Mouse (Mus musculus) cerebellum, postnatal 14 days (tissue): ENCODE results near the gene Depdc5.
"Not testable (repeated sequence)": the region's sequence is repeated elsewhere in the genome, so short reads cannot be mapped to it uniquely, and the experiment has no call there.

ENCODE experiments used
- DNase-seq, 2 experiments: peaks; one replicate each; pipeline ENCODE4 v3.0.0; 2021; ENCODE audit warnings: mixed read lengths in 2 of 2

The Depdc5 gene

DNA sequence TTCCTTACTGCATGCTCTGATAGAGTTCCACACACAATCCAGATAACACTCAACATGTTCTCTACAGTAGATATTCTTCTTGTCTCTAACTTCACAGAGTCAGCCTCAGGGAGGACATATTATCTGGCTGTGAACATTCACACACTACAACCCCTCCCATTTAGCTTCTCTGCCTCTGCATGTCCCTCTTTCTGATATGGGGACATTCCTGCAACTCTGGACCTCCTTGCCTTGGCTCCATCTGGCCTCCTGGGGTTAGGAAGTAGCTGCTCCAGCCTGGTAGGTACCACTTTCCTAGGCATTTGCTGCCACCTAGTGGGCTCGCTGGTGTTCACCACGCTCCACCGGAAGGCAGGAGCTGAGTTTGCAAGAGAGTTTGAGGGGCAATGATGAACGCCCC is 169.6 kb downstream of the Depdc5 start:
- peak; percentile 91 to 95 for DNase-seq

DNA sequence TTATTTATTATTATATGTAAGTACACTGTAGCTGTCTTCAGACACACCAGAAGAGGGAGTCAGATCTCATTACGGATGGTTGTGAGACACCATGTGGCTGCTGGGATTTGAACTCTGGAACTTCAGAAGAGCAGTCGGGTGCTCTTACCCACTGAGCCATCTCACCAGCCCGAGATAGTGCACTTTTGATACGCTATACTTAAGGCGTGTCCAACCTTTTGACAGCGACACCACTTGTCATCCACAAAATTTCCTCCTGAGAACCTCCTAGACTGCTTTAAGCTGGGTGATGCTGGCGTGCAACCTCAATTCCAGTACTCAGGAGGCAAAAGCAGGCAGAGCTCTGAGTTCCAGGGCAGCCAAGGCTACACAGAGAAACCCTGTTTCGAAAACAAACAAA is 170.1 kb downstream of the Depdc5 start:
- not testable (repeated sequence) for DNase-seq

- peak in 1 of 2 experiments; percentile 37 for DNase-seq
Observed at GRCm38 (mm10) chr5:33034100-33034499, 170.6 kb downstream of the Depdc5 start.

GRCm38 (mm10) chr5:33034916-33035315 is 171.4 kb downstream of the Depdc5 start:
- no peak for DNase-seq

GRCm38 (mm10) chr5:33038656-33039509 is 175.4 kb downstream of the Depdc5 start:
- no peak for DNase-seq

DNA sequence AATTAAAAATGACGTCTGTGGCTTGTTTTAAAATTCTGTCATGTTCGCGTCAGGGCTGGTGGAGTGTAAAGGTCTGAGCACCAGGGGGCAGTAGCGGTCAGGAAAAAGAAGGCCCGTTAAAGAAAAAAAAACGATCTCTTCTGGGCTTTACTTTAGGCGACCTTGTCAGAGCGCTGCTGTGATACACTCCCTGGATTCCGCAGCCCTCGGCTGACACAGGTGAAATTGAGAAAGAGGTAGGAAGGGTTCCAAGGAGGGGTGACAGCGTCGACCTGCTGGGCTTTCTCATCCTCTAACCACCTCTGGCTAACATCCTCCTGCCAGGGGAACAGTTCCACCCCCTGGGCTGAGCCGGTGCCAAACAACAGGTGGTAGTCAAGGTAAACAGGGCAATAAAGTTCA is 176.0 kb downstream of the Depdc5 start:
- peak; percentile 79 to 91 for DNase-seq

- not testable (repeated sequence) for DNase-seq
Observed at GRCm38 (mm10) chr5:33040735-33041134, 177.2 kb downstream of the Depdc5 start.

DNA sequence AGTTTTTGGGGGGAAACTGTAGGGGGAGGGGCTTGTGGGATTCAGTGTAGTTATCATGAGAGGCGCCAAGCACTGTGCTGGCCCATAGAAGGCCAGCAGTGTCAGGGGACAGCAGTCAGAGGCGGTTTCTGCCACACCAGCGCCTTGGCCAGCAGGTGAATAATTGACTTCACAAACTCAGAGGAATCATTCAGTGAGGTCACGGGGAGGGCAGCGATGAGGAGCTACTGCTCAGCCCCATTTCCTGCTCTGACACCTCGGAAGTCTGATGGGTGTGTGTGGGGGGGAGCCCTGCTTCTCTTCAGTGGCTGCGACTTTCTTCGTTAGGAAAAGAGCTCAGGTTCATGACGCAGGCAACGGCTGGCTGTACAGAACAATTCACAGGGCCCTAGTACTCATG is 179.9 kb downstream of the Depdc5 start:
- no peak for DNase-seq
